Mouse (Mus musculus): ENCODE measurements around the gene Dtnbp1.

Dtnbp1 gene

DNA sequence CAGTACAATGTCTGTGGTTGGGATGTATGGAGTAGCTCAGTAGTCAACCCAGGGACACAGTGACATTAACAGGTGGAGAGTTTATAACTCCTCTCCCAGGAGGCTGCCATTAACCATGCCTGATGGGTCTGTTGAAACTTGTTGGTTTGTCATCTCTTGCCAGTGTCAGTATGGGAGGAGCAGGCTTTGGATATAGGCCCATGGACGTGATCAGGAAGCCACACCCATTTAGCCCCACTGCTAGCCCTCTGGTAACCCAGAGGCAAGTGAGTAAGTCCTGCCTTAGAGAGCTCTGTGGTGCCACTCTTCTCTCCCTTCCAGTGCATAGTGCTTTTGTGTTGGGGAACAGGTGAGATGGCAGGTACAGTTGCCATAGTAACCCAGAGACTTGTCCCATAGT, 97.7 kb downstream of the Dtnbp1 start:
- no peak for DNase-seq (ENCODE audit: low spot score in 2 of 2)

DNA sequence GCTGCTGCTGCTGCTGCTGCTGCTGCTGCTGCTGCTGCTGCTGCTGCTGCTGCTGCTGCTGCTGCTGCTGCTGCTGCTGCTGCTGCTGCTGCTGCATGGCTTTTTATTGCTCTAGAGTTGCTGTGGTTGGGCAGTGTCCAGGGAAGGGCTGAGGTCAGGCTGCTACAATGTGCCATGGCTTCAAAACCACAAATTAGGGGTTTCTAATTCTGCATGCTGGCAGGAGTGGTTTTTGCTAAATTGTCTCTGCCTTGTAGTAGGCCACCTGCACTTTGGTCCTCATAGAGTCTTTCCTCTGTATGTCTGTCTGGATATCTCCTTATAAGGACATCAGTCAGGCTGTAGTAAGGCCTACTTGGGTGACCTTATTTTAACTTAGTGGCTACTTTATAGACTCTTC, 98.5 kb downstream of the Dtnbp1 start:
- DNase-seq (ENCODE audit: low spot score in 2 of 2), result no peak

DNA sequence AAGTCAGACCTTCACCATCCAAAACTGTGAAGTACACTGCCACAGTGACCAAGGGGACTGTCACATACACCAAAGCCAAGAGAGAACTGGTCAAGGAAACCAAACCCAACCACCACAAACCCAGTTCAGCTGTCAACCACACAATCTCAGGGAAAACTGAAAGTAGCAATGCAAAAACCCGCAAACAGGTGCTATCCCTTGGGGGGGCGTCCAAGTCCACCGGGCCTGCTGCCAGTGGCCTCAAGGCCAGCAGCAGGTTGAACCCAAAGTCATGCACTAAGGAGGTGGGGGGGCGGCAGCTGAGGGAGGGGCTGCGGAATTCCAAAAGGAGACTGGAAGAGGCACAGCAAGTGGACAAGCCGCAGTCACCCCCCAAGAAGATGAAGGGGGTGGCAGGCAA, 99.6 kb downstream of the Dtnbp1 start:
- no peak for DNase-seq (ENCODE audit: low spot score in 2 of 2)

DNA sequence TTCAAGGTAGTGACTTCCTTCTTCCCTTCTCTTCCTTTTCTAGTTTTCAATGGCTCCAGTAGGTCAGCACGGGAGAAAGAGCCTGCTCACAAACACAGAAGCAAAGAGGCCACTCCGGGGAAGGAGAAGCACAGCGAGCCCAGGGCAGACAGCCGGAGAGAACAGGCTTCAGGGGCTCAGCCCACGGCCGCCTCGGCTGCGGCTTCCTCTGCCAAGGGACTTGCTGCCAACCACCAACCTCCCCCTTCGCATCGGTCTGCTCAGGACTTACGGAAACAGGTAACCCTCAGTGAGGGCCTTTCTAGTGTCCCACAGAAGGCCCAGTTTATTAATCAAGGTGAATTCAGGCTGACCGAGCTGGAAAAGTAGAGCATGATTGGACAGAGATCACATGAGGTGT, 105.7 kb downstream of the Dtnbp1 start:
- no peak for DNase-seq (ENCODE audit: low spot score in 2 of 2)

DNA sequence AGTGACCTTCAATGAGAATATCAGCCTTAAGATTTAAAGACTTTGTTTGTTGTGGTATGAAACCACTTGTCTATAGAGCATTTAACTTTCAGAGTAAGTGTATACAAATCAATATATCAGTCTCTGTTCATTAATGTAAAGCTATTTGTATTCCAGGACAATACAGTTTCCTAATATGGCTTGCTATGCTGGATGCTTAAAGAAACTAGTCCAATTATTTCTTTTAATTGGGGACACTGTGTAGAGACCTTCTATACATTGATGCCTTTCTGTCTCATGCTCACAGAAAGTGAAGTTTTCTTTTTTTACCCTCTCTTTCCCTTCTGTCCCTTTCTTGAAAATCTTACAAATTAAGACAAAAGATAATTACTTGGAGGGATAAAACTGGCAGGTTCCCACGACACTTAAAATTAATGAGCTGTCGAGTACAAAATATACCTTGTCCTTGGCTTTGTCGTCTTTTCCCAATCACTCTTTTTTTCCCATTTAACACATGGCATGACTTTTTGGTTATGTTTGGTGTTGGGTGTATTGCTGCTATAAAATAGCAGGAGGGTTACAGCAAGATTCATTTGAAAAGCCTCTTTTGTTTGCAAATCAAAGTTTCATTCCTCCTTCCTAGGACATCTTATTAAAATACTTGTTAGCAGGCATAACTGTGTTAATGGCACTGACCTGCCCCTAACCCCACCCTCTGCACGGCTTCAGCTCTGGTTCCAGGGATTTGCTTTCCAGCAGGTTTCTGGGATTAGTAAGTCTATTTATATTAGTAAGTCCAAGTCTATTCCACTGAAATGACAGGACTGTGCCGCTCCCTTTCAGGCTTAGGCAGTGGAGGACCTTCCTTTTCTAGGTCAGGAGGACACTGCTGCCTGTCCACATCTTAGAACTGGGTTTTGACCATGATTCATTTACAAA, 109.9 kb downstream of the Dtnbp1 start:
- DNase-seq (ENCODE audit: low spot score in 2 of 2), result no peak

DNA sequence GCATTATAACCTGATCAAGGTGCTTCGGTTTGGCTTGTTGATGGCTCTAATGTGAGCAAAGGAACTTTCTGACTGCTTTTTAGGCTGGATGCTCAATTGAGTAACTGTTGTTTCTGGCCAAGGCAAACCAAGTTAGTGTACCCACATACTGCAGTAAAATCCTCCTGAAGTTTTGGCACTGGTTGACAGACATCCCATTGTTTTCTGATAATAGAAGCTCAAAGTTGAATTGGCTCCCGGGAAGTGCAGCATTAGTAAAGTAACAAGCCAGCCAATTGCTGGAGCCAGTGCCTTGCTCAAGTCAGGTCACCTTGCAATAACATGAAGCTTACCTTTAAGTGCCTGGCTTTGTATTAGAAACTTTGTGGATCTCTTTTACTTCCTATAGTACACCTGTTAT, 111.3 kb downstream of the Dtnbp1 start:
- DNase-seq (ENCODE audit: low spot score in 2 of 2), result no peak

DNA sequence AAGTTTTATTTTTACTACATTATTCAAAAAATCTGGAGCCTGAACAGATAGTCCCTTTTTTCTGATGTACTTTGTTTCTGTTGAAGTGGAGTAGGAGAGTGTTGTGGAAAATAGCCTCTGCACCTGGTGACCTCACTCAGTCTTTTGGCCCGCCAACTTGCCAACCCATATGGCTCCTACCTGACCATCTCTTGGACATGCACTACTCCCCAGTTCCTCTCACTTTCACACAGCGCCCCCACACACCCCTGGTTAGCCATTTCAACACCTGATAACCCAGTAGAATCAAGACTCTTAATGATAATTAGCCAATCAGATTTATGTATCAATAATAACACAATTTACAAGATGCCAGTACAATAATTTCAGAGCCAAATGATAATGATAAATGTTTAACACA, 115.7 kb downstream of the Dtnbp1 start:
- DNase-seq (ENCODE audit: low spot score in 2 of 2), result no peak

DNA sequence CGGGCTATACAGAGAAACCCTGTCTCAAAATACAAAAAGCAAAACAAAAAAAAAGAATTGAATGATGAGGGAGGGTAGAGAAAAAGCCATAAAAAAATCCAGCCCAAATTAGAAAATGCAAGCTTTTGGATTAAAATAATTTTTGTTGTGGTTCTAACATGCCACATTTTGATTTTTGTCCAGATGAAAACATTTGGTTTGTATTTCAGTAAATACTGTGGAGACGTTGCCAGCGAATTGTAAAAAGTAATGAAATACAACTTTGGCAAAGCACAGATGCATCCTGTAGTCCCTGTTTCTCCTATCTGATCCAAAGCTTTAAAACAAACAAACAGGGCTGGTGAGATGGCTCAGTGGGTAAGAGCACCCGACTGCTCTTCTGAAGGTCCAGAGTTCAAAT, 120.9 kb downstream of the Dtnbp1 start:
- DNase-seq (ENCODE audit: low spot score in 2 of 2), result no peak

DNA sequence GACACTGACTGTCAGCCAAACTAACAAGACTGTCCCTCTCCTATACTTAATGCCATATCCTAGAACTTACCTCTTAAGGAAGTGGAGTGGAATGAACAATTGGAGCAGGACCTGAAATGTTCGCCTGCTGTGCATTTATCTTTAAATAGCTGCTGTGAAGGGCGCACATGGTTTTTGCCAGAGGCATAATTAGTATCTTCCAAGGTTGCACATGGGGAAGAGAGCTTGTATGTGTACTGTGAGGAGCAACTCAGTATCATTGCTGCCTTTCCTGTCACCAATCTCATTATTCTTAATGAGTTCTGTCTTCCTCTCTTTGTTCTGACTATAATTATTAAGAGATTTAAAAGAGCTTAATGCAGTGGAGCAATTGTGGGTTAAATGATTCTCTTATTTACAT, 125.1 kb downstream of the Dtnbp1 start:
- DNase-seq (ENCODE audit: low spot score in 2 of 2), result no peak
